Mouse (Mus musculus): ENCODE measurements around the gene Olfr157. TPM values are rescaled to one million over a fixed set of nuclear protein-coding genes. Genes with fewer than 3 reads are reported as not detected.

Gene Olfr157
- polyA plus RNA-seq (2012; rRNA removed): 0.08 and 0.15 TPM in 2 replicates

DNA sequence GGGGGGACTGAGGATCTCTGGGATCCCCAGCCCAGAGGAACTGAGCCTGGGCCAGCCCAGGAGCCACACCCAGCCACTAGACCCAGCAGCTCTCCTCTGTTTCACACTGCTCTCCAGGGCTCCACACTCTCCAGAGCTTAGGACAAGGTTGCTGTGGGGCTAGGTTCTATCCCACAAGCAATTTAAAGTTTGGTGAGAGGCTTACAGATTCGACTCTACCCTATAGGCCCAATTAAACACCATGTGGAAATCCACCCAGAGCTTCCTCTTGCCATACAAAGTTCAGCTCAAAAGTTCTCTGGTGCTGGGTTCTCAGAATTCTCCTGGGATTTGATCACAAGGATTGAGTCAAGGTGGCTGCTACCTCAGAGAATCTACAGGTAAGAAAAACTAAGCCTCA is at the start of gene Olfr157:
TSS of gene Olfr157 (minus strand) at position 101 of the 400 bp plus-strand sequence.

DNA sequence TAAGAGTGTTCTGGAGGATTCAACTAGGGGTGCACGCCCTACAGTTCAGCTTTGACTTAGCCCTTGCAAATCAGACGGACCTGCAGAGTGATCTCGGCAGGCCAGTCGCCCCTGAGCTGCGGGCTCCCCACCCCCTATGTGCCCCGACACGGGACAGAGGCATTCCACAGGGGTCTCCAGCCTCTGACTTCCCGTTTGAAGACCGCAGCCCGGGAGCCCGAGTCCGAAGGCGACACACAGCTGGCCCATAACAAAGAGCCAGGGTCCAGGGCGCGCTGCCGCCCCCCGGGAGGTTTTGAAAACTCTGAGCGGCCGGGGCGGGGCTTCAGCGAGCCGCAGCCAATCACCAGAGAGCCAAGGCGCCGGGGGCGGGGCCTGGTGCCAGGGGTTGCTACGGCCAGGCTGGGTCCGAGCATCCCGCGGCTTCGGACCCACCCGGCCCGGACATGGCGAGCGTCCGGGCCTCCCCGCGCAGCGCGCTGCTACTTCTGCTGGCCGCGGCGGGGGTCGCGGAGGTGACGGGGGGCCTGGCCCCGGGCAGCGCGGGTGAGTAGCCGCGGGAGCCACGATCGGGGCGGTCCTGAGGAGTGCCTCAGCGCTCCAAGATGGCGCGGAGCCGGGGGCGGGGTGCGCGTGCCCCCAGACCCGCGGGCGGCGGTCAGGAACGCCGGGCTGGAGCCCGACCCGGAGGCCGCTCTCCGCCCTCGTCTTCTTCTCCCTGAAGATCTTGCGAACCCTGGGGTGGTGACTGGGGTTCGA is 35.3 kb upstream of the Olfr157 start, which contains the start of gene Reck:
TSS of gene Reck (plus strand) at position 371 of the 759 bp plus-strand sequence.

DNA sequence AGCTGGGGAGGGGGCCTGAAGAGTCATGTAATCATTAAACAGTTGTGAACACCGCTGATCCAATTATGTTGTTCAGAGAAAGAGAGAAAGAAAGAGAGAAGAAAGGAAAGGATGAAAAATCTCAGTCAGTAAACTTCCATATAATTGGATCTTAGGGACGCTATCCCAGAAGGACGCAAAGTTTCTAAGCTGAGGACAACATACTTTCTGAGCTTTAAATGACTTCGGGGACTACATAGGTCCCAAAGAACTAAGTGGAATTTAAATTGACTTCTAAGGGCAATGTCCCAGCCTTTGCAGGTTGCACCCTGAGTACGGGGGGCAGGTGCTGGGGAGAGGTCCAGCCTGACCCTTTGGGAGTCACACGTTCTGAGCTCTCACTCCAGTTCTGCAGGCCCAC is 11.3 kb upstream of the Olfr157 start, which contains the start of gene Olfr155:
TSS of gene Olfr155 (plus strand) at position 301 of the 400 bp plus-strand sequence.

DNA sequence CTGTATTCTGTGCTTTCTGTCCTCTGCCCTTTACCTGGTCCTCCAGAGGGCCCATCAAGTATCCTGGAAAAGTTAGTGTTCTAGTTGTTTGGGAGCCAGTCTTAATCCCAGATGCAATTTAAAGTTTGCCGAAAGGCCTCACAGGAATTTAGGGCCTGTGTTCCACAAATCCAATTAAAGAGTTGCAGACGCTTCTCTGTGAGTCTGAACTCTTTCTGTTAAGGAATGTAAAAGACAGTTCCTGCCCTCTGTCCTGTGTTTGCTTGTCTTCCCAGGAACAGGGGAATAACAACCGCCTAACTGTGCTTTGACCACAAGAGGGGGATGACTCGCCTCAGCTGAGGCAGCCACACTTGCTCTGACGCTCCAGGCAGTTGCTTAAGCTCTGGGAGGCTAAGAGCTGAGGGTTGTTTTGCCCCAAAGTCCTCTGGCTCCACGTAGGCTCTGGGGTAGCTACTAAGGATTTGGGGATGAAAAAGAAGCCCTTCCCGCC is 16.1 kb downstream of the Olfr157 start, which contains the start of gene Olfr156:
TSS of gene Olfr156 (minus strand) at position 51 of the 493 bp plus-strand sequence.

Other genes starting within 250 kb of the Olfr157 start
- gene Npr2, start 208.3 kb downstream of the Olfr157 start, polyA plus RNA-seq (2012; rRNA removed): 18.2 and 19.2 TPM in 2 replicates
- gene Spag8, start 186.6 kb downstream of the Olfr157 start, polyA plus RNA-seq (2012; rRNA removed): 1.1 and 1.9 TPM in 2 replicates
- 72.2 and 79.4 TPM in 2 replicates for gene Hint2, start 183.7 kb downstream of the Olfr157 start, polyA plus RNA-seq (2012; rRNA removed)
- gene Tmem8b, start 171.2 kb downstream of the Olfr157 start, polyA plus RNA-seq (2012; rRNA removed): 9.2 and 11.0 TPM in 2 replicates
- gene Fam221b, start 171.1 kb downstream of the Olfr157 start, polyA plus RNA-seq (2012; rRNA removed): 0.10 TPM in 1 of 2 replicates, not detected in the other
- not detected in 2 replicates for gene Olfr70, start 139.4 kb downstream of the Olfr157 start, polyA plus RNA-seq (2012; rRNA removed)
- gene Olfr71, start 129.9 kb downstream of the Olfr157 start, polyA plus RNA-seq (2012; rRNA removed): not detected in 2 replicates
- 2.2 and 3.1 TPM in 2 replicates for gene Hrct1, start 113.0 kb downstream of the Olfr157 start, polyA plus RNA-seq (2012; rRNA removed)
- gene Spaar, start 110.2 kb downstream of the Olfr157 start, polyA plus RNA-seq (2012; rRNA removed): 0.89 and 1.2 TPM in 2 replicates
- gene Olfr159, start 69.2 kb downstream of the Olfr157 start, polyA plus RNA-seq (2012; rRNA removed): not detected in 2 replicates
- 0.10 and 0.21 TPM in 2 replicates for gene Olfr156, start 16.3 kb downstream of the Olfr157 start, polyA plus RNA-seq (2012; rRNA removed)
- gene Olfr155, start 11.4 kb upstream of the Olfr157 start, polyA plus RNA-seq (2012; rRNA removed): not detected in 2 replicates
- gene Reck, start 35.3 kb upstream of the Olfr157 start, polyA plus RNA-seq (2012; rRNA removed): 7.8 and 8.0 TPM in 2 replicates
- gene Glipr2, start 117.2 kb upstream of the Olfr157 start, polyA plus RNA-seq (2012; rRNA removed): 9.1 and 12.6 TPM in 2 replicates
- gene Ccin, start 143.3 kb upstream of the Olfr157 start, polyA plus RNA-seq (2012; rRNA removed): 0.06 and 0.07 TPM in 2 replicates
- 249 and 297 TPM in 2 replicates for gene Clta, start 164.3 kb upstream of the Olfr157 start, polyA plus RNA-seq (2012; rRNA removed)
- gene Gne, start 244.0 kb upstream of the Olfr157 start, polyA plus RNA-seq (2012; rRNA removed): 218 and 316 TPM in 2 replicates